Mouse (Mus musculus) kidney, embryonic 14.5 days (tissue): ENCODE measurements around the gene Spi1. TPM values are rescaled to one million over a fixed set of nuclear protein-coding genes. Genes with fewer than 3 reads are reported as not detected.
"Not testable (repeated sequence)": the region's sequence is repeated elsewhere in the genome, so short reads cannot be mapped to it uniquely, and the experiment has no call there.

Experiments used
- ATAC-seq: fragments of 200-750 bp; cut with Nextera tagmentation; 2 replicates; pipeline ENCODE4 v1.8.0; 2017; ENCODE audit warnings: moderate number of reproducible peaks, mild to moderate bottlenecking, moderate TSS enrichment, moderate library complexity; ENCODE audit not compliant: low FRiP score, low TSS enrichment
- H3K27ac ChIP-seq: fragments of 300-500 bp; sonication (generic); 2 replicates; pipeline ENCODE4 v1.5.1; 2014; ENCODE audit warnings: low read depth, mild to moderate bottlenecking, low read length, moderate library complexity, mixed read lengths
- H3K27me3 ChIP-seq: fragments of 300-500 bp; sonication (generic); 2 replicates; pipeline ENCODE4 v1.6.1; 2014; ENCODE audit warnings: mild to moderate bottlenecking, low read length; ENCODE audit not compliant: control insufficient read depth, insufficient read depth
- H3K36me3 ChIP-seq: fragments of 300-500 bp; sonication (generic); 2 replicates; pipeline ENCODE4 v1.6.1; 2014; ENCODE audit warnings: low read length, mixed read lengths; ENCODE audit not compliant: control insufficient read depth, insufficient read depth
- H3K4me1 ChIP-seq: fragments of 300-500 bp; sonication (generic); 2 replicates; pipeline ENCODE4 v1.6.1; 2014; ENCODE audit warnings: low read length, mixed read lengths; ENCODE audit not compliant: control insufficient read depth, insufficient read depth
- H3K4me2 ChIP-seq: fragments of 300-500 bp; sonication (generic); replicated peaks from 2 replicates; pipeline ENCODE4 v1.6.1; 2014; ENCODE audit warnings: low read depth, mild to moderate bottlenecking, low read length
- H3K4me3 ChIP-seq: fragments of 300-500 bp; sonication (generic); 2 replicates; pipeline ENCODE4 v1.5.1; 2014; ENCODE audit warnings: mild to moderate bottlenecking, low read length
- H3K9ac ChIP-seq: fragments of 300-500 bp; sonication (generic); 2 replicates; pipeline ENCODE4 v1.6.1; 2014; ENCODE audit warnings: low read depth, mild to moderate bottlenecking, low read length, moderate library complexity
- H3K9me3 ChIP-seq: fragments of 300-500 bp; sonication (generic); 2 replicates; pipeline ENCODE4 v1.6.1; 2016; ENCODE audit warnings: low read length; ENCODE audit not compliant: control insufficient read depth
- WGBS: fragments of 180-500 bp; shearing (Covaris S2); extraction: QIAGEN DNeasy Blood & Tissue Kit; methylation state at CpG from one replicate; pipeline ENCODE4 v1.1.7; 2014; 5-methylcytosine and 5-hydroxymethylcytosine counted together
- polyA plus RNA-seq: library from polyadenylated mRNA; unstranded; fragments of >200 nt; fragmentation: Nextera tagmentation; extraction: Ambion mirVana; gene quantifications from 2 replicates; pipeline ENCODE4 v1.2.1, GENCODE M21; 2014

Gene Spi1
- 2.2 and 3.7 TPM in 2 replicates for polyA plus RNA-seq

- no peak within 1 kb of the TSS for H3K4me3 ChIP-seq
- no peak within 1 kb of the TSS for H3K27ac ChIP-seq
- ATAC-seq, result no peak
- no peaks in the 10 kb centered on the region for H3K9me3 ChIP-seq
- H3K9ac ChIP-seq, result no peak within 1 kb of the TSS
- no peak within 1 kb of the TSS for H3K4me2 ChIP-seq
- no peaks in the 10 kb centered on the region for H3K27me3 ChIP-seq
- 68% methylated on average over 13 of the region's 13 CpGs for WGBS
- no peaks in the 10 kb centered on the region for H3K36me3 ChIP-seq
- H3K4me1 ChIP-seq, result peaks cover 11% of the 10 kb centered on the region
These were observed at the start of gene Spi1 for GRCm38 (mm10) chr2:91081775-91082695. Gene Spi1, plus strand, starts transcription at chr2:91082390.

GRCm38 (mm10) chr2:91033000-91033399, 49.2 kb upstream of the Spi1 start:
- Histone ChIP-seq H3K27me3 (no peaks in the 10 kb centered on the region), H3K36me3 (no peaks in the 10 kb centered on the region), H3K4me2 (no peak overlapping the region), H3K9ac (no peak overlapping the region), H3K9me3 (no peaks in the 10 kb centered on the region), H3K27ac (no peak overlapping the region), H3K4me1 (no peaks in the 10 kb centered on the region), H3K4me3 (no peak overlapping the region)
- 20% methylated on average over 3 of the region's 3 CpGs for WGBS
- ATAC-seq, result no peak

- WGBS, result 66% methylated on average over 9 of the region's 9 CpGs
- no peak within 1 kb of the TSS for H3K9ac ChIP-seq
- no peaks in the 10 kb centered on the region for H3K36me3 ChIP-seq
- no peaks in the 10 kb centered on the region for H3K4me1 ChIP-seq
- no peak within 1 kb of the TSS for H3K4me2 ChIP-seq
- no peaks in the 10 kb centered on the region for H3K27me3 ChIP-seq
- no peak within 1 kb of the TSS for H3K27ac ChIP-seq
- H3K9me3 ChIP-seq, result no peaks in the 10 kb centered on the region
- H3K4me3 ChIP-seq, result no peak within 1 kb of the TSS
- ATAC-seq, result no peak
These were observed 46.8 kb upstream of the Spi1 start, which contains the start of gene Rapsn for GRCm38 (mm10) chr2:91035385-91035784. Gene Rapsn, plus strand, starts transcription at chr2:91035620.

GRCm38 (mm10) chr2:91041786-91042185, 40.4 kb upstream of the Spi1 start:
- Histone ChIP-seq H3K9me3 (no peaks in the 10 kb centered on the region), H3K27me3 (no peaks in the 10 kb centered on the region), H3K27ac (no peak overlapping the region), H3K36me3 (no peaks in the 10 kb centered on the region), H3K4me1 (no peaks in the 10 kb centered on the region), H3K4me2 (no peak overlapping the region), H3K4me3 (no peak overlapping the region), H3K9ac (no peak overlapping the region)
- 76% methylated on average over 8 of the region's 8 CpGs for WGBS
- no peak for ATAC-seq

- Histone ChIP-seq H3K36me3 (no peaks in the 10 kb centered on the region), H3K27me3 (no peaks in the 10 kb centered on the region), H3K4me2 (no peak overlapping the region), H3K9ac (no peak overlapping the region), H3K27ac (no peak overlapping the region), H3K4me1 (no peaks in the 10 kb centered on the region), H3K4me3 (no peak overlapping the region), H3K9me3 (no peaks in the 10 kb centered on the region)
- 63% methylated on average over 21 of the region's 21 CpGs for WGBS
- ATAC-seq, result peak; percentile 17; the same call in 1 of the 2 replicates
These were observed 39.4 kb upstream of the Spi1 start for GRCm38 (mm10) chr2:91042651-91043398.

GRCm38 (mm10) chr2:91044727-91045126, 37.5 kb upstream of the Spi1 start:
- 77% methylated on average over 13 of the region's 13 CpGs for WGBS
- Histone ChIP-seq H3K4me3 (no peak overlapping the region), H3K27ac (no peak overlapping the region), H3K9me3 (no peaks in the 10 kb centered on the region), H3K4me2 (no peak overlapping the region), H3K4me1 (no peaks in the 10 kb centered on the region), H3K36me3 (no peaks in the 10 kb centered on the region), H3K27me3 (no peaks in the 10 kb centered on the region), H3K9ac (no peak overlapping the region)
- ATAC-seq, result no peak

GRCm38 (mm10) chr2:91045805-91046204, 36.4 kb upstream of the Spi1 start:
- ATAC-seq, H3K4me2 ChIP-seq, H3K4me3 ChIP-seq, H3K9me3 ChIP-seq, H3K4me1 ChIP-seq, H3K27me3 ChIP-seq, H3K27ac ChIP-seq, H3K36me3 ChIP-seq, H3K9ac ChIP-seq: not testable (repeated sequence)
- WGBS, result 96% methylated on average over 1 of the region's 1 CpGs

GRCm38 (mm10) chr2:91047359-91047758, 34.8 kb upstream of the Spi1 start:
- Histone ChIP-seq H3K9ac (no peak overlapping the region), H3K4me2 (0 out of 2 replicates have a peak overlapping the region, but pooled peaks have one; percentile 9), H3K36me3 (no peaks in the 10 kb centered on the region), H3K4me1 (no peaks in the 10 kb centered on the region), H3K4me3 (no peak overlapping the region), H3K27ac (peak overlapping the region; percentile 44; the same call in 1 of the 2 replicates), H3K9me3 (no peaks in the 10 kb centered on the region), H3K27me3 (no peaks in the 10 kb centered on the region)
- 61% methylated on average over 9 of the region's 9 CpGs for WGBS
- ATAC-seq, result peak; percentile 39; the same call in 1 of the 2 replicates

GRCm38 (mm10) chr2:91051917-91052316, 30.3 kb upstream of the Spi1 start:
- Histone ChIP-seq H3K9me3 (no peaks in the 10 kb centered on the region), H3K36me3 (peaks cover 16% of the 10 kb centered on the region), H3K9ac (no peak overlapping the region), H3K4me3 (no peak overlapping the region), H3K4me2 (no peak overlapping the region), H3K27me3 (no peaks in the 10 kb centered on the region), H3K27ac (no peak overlapping the region), H3K4me1 (peaks cover 7% of the 10 kb centered on the region; the same call in 1 of the 2 replicates)
- WGBS, result 75% methylated on average over 3 of the region's 3 CpGs
- no peak for ATAC-seq
